Mouse (Mus musculus) G1E (cell line): ENCODE data around the gene Bahd1.

Experiments
- CTCF ChIP-seq: IDR thresholded peaks from 2 replicates; pipeline ENCODE4 v1.5.1; 2012; ENCODE audit warnings: low read depth, low read length, inconsistent platforms, mixed read lengths
- GATA1 ChIP-seq: IDR thresholded peaks from 2 replicates; pipeline ENCODE4 v1.6.1; 2012; ENCODE audit warnings: borderline replicate concordance, low read length, inconsistent platforms, mixed read lengths
- GATA2 ChIP-seq: IDR thresholded peaks from 2 replicates; pipeline ENCODE4 v1.6.1; 2012; ENCODE audit warnings: low read depth, low read length, inconsistent platforms, borderline replicate concordance
- POLR2AphosphoS5 ChIP-seq: IDR thresholded peaks from 2 replicates; pipeline ENCODE4 v1.6.1; 2012; ENCODE audit warnings: low read depth, low read length, inconsistent platforms; ENCODE audit not compliant: insufficient replicate concordance
- TAL1 ChIP-seq: conservative IDR thresholded peaks from 2 replicates; pipeline ENCODE4 v1.6.1; 2012; ENCODE audit warnings: low read depth, low read length, inconsistent platforms, mixed read lengths

DNA sequence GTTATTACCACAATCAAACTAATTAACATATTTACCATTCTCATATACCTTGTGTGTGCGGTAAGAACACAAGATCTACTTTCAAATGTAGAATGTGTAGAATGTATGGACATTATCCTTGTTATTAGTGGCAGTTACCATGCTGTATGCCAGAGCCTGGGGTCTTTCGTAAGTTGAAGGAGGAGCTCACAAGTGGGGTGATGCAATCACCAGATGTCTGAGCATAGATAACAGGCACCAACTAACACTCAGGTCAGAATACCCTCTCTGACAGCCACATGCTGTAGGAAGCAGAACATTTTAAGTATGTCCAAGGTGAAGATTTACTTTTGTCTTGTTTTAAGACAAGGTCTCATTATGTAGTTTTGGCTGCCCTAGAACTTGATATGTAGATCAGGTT lies 60.2 kb downstream of the Bahd1 start:
- TF ChIP-seq CTCF (no peak), GATA1 (no peak), POLR2AphosphoS5 (no peak), TAL1 (peak; percentile 86), GATA2 (no peak)
